Mouse (Mus musculus) kidney, embryonic 14.5 days (tissue): ENCODE results near the gene Cyp26c1. TPM values are rescaled to one million over a fixed set of nuclear protein-coding genes. Genes with fewer than 3 reads are reported as not detected.

Experiments used
- ATAC-seq: fragments of 200-750 bp; cut with Nextera tagmentation; 2 replicates; pipeline ENCODE4 v1.8.0; 2017; ENCODE audit warnings: moderate number of reproducible peaks, mild to moderate bottlenecking, moderate TSS enrichment, moderate library complexity; ENCODE audit not compliant: low FRiP score, low TSS enrichment
- H3K27ac ChIP-seq: fragments of 300-500 bp; sonication (generic); 2 replicates; pipeline ENCODE4 v1.5.1; 2014; ENCODE audit warnings: low read depth, mild to moderate bottlenecking, low read length, moderate library complexity, mixed read lengths
- H3K27me3 ChIP-seq: fragments of 300-500 bp; sonication (generic); 2 replicates; pipeline ENCODE4 v1.6.1; 2014; ENCODE audit warnings: mild to moderate bottlenecking, low read length; ENCODE audit not compliant: control insufficient read depth, insufficient read depth
- H3K36me3 ChIP-seq: fragments of 300-500 bp; sonication (generic); 2 replicates; pipeline ENCODE4 v1.6.1; 2014; ENCODE audit warnings: low read length, mixed read lengths; ENCODE audit not compliant: control insufficient read depth, insufficient read depth
- H3K4me1 ChIP-seq: fragments of 300-500 bp; sonication (generic); 2 replicates; pipeline ENCODE4 v1.6.1; 2014; ENCODE audit warnings: low read length, mixed read lengths; ENCODE audit not compliant: control insufficient read depth, insufficient read depth
- H3K4me2 ChIP-seq: fragments of 300-500 bp; sonication (generic); replicated peaks from 2 replicates; pipeline ENCODE4 v1.6.1; 2014; ENCODE audit warnings: low read depth, mild to moderate bottlenecking, low read length
- H3K4me3 ChIP-seq: fragments of 300-500 bp; sonication (generic); 2 replicates; pipeline ENCODE4 v1.5.1; 2014; ENCODE audit warnings: mild to moderate bottlenecking, low read length
- H3K9ac ChIP-seq: fragments of 300-500 bp; sonication (generic); 2 replicates; pipeline ENCODE4 v1.6.1; 2014; ENCODE audit warnings: low read depth, mild to moderate bottlenecking, low read length, moderate library complexity
- H3K9me3 ChIP-seq: fragments of 300-500 bp; sonication (generic); 2 replicates; pipeline ENCODE4 v1.6.1; 2016; ENCODE audit warnings: low read length; ENCODE audit not compliant: control insufficient read depth
- WGBS: fragments of 180-500 bp; shearing (Covaris S2); extraction: QIAGEN DNeasy Blood & Tissue Kit; methylation state at CpG from one replicate; pipeline ENCODE4 v1.1.7; 2014; 5-methylcytosine and 5-hydroxymethylcytosine counted together
- polyA plus RNA-seq: library from polyadenylated mRNA; unstranded; fragments of >200 nt; fragmentation: Nextera tagmentation; extraction: Ambion mirVana; gene quantifications from 2 replicates; pipeline ENCODE4 v1.2.1, GENCODE M21; 2014

Gene Cyp26c1
- polyA plus RNA-seq, 1 experiment from 2014 or later, result not detected

GRCm38 (mm10) chr19:37696603-37697334 lies 11.4 kb downstream of the Cyp26c1 start:
- Histone ChIP-seq H3K4me1 (peaks cover 32% of the 10 kb centered on the region), H3K9me3 (no peaks in the 10 kb centered on the region), H3K27me3 (peaks cover 100% of the 10 kb centered on the region), H3K27ac (no peak overlapping the region), H3K36me3 (no peaks in the 10 kb centered on the region), H3K4me2 (peak overlapping the region; percentile 56), H3K9ac (no peak overlapping the region), H3K4me3 (peak overlapping the region; percentile 39)
- ATAC-seq, result no peak
- WGBS, result 2% methylated on average over 22 of the region's 22 CpGs

GRCm38 (mm10) chr19:37697335-37697636 lies 11.9 kb downstream of the Cyp26c1 start:
- no peaks in the 10 kb centered on the region for H3K9me3 ChIP-seq
- no peaks in the 10 kb centered on the region for H3K36me3 ChIP-seq
- peaks cover 100% of the 10 kb centered on the region for H3K27me3 ChIP-seq
- peak overlapping the region; percentile 39 for H3K4me3 ChIP-seq
- H3K27ac ChIP-seq, result no peak overlapping the region
- no peak for ATAC-seq
- under 1% methylated on average over 18 of the region's 18 CpGs for WGBS
- no peak overlapping the region for H3K9ac ChIP-seq
- peaks cover 32% of the 10 kb centered on the region for H3K4me1 ChIP-seq
- peak overlapping the region; percentile 56 for H3K4me2 ChIP-seq

- Histone ChIP-seq H3K9ac (no peak within 1 kb of the TSS), H3K27me3 (peaks cover 100% of the 10 kb centered on the region), H3K4me1 (peaks cover 28% of the 10 kb centered on the region), H3K4me3 (peak within 1 kb of the TSS; percentile 39), H3K4me2 (peak within 1 kb of the TSS; percentile 56), H3K9me3 (no peaks in the 10 kb centered on the region), H3K36me3 (no peaks in the 10 kb centered on the region), H3K27ac (no peak within 1 kb of the TSS)
- ATAC-seq, result peak; percentile 51; the same call in 1 of the 2 replicates
- WGBS, result 1% methylated on average over 51 of the region's 51 CpGs
Observed at GRCm38 (mm10) chr19:37697651-37698272, 12.4 kb downstream of the Cyp26c1 start, which contains the start of gene Cyp26a1. Cyp26a1 (plus strand) TSS chr19:37697798.

DNA sequence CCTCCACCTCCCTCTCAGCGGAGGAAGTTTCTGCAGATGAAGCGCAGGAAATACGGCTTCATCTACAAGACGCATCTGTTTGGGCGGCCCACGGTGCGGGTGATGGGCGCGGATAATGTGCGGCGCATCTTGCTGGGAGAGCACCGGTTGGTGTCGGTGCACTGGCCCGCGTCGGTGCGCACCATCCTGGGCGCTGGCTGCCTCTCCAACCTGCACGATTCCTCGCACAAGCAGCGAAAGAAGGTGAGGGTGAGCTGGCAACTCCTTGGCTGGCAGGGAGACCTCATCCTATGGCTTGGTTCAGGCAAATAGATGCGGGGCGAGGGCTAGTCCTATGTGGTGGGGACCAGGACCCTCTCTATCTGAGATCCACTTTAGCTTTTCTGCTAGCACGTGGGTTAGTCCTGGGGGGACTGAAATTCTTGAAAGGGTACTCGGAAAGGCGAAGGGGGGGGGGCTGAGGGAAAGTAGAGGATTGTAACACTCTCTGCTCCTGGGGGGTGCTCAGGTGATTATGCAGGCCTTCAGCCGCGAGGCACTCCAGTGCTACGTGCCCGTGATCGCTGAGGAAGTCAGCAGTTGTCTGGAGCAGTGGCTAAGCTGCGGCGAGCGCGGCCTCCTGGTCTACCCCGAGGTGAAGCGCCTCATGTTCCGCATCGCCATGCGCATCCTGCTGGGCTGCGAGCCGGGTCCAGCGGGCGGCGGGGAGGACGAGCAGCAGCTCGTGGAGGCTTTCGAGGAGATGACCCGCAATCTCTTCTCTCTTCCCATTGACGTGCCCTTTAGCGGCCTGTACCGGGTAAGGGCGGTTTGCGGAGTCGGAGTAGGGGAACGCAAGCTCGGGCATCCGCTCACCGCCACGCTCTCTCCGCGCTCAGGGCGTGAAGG lies 13.1 kb downstream of the Cyp26c1 start:
- Histone ChIP-seq H3K4me3 (peak overlapping the region; percentile 39), H3K9me3 (no peaks in the 10 kb centered on the region), H3K36me3 (no peaks in the 10 kb centered on the region), H3K27ac (no peak overlapping the region), H3K4me1 (peaks cover 28% of the 10 kb centered on the region), H3K27me3 (peaks cover 100% of the 10 kb centered on the region), H3K4me2 (peak overlapping the region; percentile 56), H3K9ac (no peak overlapping the region)
- under 1% methylated on average over 62 of the region's 63 CpGs for WGBS
- no peak for ATAC-seq

GRCm38 (mm10) chr19:37699711-37700110 lies 14.3 kb downstream of the Cyp26c1 start:
- no peaks in the 10 kb centered on the region for H3K36me3 ChIP-seq
- H3K4me3 ChIP-seq, result no peak overlapping the region
- no peak overlapping the region for H3K9ac ChIP-seq
- no peak overlapping the region for H3K4me2 ChIP-seq
- no peak for ATAC-seq
- no peak overlapping the region for H3K27ac ChIP-seq
- H3K4me1 ChIP-seq, result peaks cover 28% of the 10 kb centered on the region
- 9% methylated on average over 9 of the region's 9 CpGs for WGBS
- no peaks in the 10 kb centered on the region for H3K9me3 ChIP-seq
- peaks cover 88% of the 10 kb centered on the region for H3K27me3 ChIP-seq

DNA sequence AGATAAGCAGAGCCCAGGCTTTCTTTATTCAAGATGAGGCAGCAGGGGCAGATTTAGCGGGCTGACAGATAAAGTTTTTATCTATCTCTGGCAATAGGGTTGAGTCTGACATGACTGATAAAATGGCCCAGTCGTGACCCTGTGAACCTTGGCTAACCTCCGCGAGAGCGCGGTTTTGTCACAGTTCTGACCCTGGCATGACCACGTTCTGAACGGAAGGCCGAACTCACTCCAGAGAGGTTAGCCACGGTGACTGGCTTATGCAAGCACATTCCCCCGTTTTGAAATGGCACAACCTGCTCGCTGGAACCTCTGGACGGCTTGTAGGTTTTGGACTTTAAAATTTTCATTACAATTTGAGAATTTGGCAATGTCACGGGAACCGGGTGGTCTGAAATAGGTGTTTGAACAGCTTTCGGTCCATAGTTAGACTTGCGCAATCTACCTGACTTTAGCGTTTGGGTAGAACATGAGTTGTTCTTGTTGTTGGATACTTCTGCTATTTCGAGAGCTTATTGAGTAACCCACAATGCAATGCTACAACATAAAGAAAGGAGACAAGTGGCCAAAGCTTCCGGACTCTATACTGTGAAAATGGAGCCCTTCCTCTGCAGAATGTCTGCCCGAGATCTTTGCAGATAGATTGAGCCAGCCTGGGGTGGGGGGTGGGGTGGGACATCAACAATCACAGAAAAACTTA lies 17.1 kb downstream of the Cyp26c1 start:
- H3K9me3 ChIP-seq, result no peaks in the 10 kb centered on the region
- no peak overlapping the region for H3K9ac ChIP-seq
- H3K4me3 ChIP-seq, result no peak overlapping the region
- no peak for ATAC-seq
- no peak overlapping the region for H3K27ac ChIP-seq
- H3K27me3 ChIP-seq, result peaks cover 60% of the 10 kb centered on the region
- no peaks in the 10 kb centered on the region for H3K36me3 ChIP-seq
- peaks cover 8% of the 10 kb centered on the region for H3K4me1 ChIP-seq
- 61% methylated on average over 21 of the region's 21 CpGs for WGBS
- no peak overlapping the region for H3K4me2 ChIP-seq

- Histone ChIP-seq H3K36me3 (no peaks in the 10 kb centered on the region), H3K4me2 (no peak overlapping the region), H3K27ac (no peak overlapping the region), H3K4me1 (no peaks in the 10 kb centered on the region), H3K9me3 (no peaks in the 10 kb centered on the region), H3K9ac (no peak overlapping the region), H3K4me3 (no peak overlapping the region), H3K27me3 (peaks cover 45% of the 10 kb centered on the region)
- WGBS, result 7% methylated on average over 3 of the region's 3 CpGs
- ATAC-seq, result peak; percentile 20; the same call in 1 of the 2 replicates
Observed at GRCm38 (mm10) chr19:37703902-37704509, 18.6 kb downstream of the Cyp26c1 start.

DNA sequence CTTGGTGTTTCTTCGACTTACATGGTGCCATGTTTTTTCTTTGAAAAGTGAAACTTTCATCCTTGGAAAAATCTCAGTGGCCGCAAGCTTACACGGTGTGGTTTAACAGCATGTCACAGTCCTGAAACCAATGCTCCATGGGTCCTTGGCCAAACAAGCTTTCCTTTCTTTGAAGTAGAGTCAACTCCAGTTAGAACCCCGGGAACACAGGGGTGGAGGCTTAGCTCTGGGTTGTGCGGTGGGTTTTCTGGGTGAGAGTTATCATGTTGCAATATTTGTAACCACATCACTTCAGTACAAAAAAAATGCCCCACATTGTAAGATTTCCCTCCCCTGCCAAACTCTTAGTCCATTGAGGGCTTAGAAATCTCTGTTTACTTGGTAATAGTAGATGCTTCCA lies 20.3 kb downstream of the Cyp26c1 start:
- no peak overlapping the region for H3K4me3 ChIP-seq
- H3K27ac ChIP-seq, result no peak overlapping the region
- no peak overlapping the region for H3K4me2 ChIP-seq
- no peak for ATAC-seq
- no peaks in the 10 kb centered on the region for H3K36me3 ChIP-seq
- H3K9me3 ChIP-seq, result no peaks in the 10 kb centered on the region
- peaks cover 28% of the 10 kb centered on the region for H3K27me3 ChIP-seq
- H3K4me1 ChIP-seq, result no peaks in the 10 kb centered on the region
- H3K9ac ChIP-seq, result no peak overlapping the region
- 82% methylated on average over 5 of the region's 5 CpGs for WGBS
